Mouse (Mus musculus) CD8-positive naive resting alpha-beta T cell, adult 2 months (primary cell): ENCODE data around the gene Ppia.
A peak's percentile ranks its signal among the peaks of the same experiment; 100 is the strongest.
"Not testable (repeated sequence)": the region's sequence is repeated elsewhere in the genome, so short reads cannot be mapped to it uniquely, and the experiment has no call there.

Experiments
- DNase-seq, 2 experiments: peaks; one replicate each; pipeline ENCODE4 v3.0.0; 2022; ENCODE audit warnings: low read depth in 2 of 2, low spot score in 2 of 2

Ppia gene

GRCm38 (mm10) chr11:6442566-6442965 lies 27.3 kb downstream of the Ppia start:
- no peak for DNase-seq

GRCm38 (mm10) chr11:6443102-6443501 lies 27.9 kb downstream of the Ppia start:
- DNase-seq = no peak

GRCm38 (mm10) chr11:6443727-6444076 lies 28.5 kb downstream of the Ppia start:
- DNase-seq = no peak

- peak; percentile 99 for DNase-seq
These were observed 29.0 kb downstream of the Ppia start, which contains the start of gene H2afv for GRCm38 (mm10) chr11:6444077-6444853. Gene H2afv, minus strand, starts transcription at chr11:6444443.

GRCm38 (mm10) chr11:6445441-6445840 lies 30.2 kb downstream of the Ppia start:
- DNase-seq = no peak

GRCm38 (mm10) chr11:6445951-6446350 lies 30.7 kb downstream of the Ppia start:
- no peak for DNase-seq

GRCm38 (mm10) chr11:6447493-6447892 lies 32.2 kb downstream of the Ppia start:
- no peak for DNase-seq

- DNase-seq = not testable (repeated sequence)
These were observed 32.9 kb downstream of the Ppia start for GRCm38 (mm10) chr11:6448155-6448554.

GRCm38 (mm10) chr11:6456083-6456482 lies 40.8 kb downstream of the Ppia start:
- DNase-seq = no peak

- no peak for DNase-seq
These were observed 48.1 kb downstream of the Ppia start for GRCm38 (mm10) chr11:6463159-6463837.

- DNase-seq = peak; percentile 71 to 81
These were observed 49.9 kb downstream of the Ppia start for GRCm38 (mm10) chr11:6465122-6465521.

- no peak for DNase-seq
These were observed 53.3 kb downstream of the Ppia start for GRCm38 (mm10) chr11:6468541-6468940.
